Mouse (Mus musculus) embryonic facial prominence, embryonic 15.5 days (tissue): ENCODE measurements around the gene Arntl. TPM values are rescaled to one million over a fixed set of nuclear protein-coding genes. Genes with fewer than 3 reads are reported as not detected.
A peak's percentile ranks its signal among the peaks of the same experiment; 100 is the strongest.

Experiments used
- ATAC-seq: fragments of 200-750 bp; cut with Nextera tagmentation; 2 replicates; pipeline ENCODE4 v1.8.0; 2017; ENCODE audit warnings: low read depth, moderate TSS enrichment; ENCODE audit not compliant: insufficient number of reproducible peaks, low FRiP score, low TSS enrichment
- H3K27ac ChIP-seq: fragments of 300-500 bp; sonication (generic); replicated peaks from 2 replicates; pipeline ENCODE4 v1.5.1; 2015; ENCODE audit warnings: mild to moderate bottlenecking, inconsistent platforms
- H3K27me3 ChIP-seq: fragments of 300-500 bp; sonication (generic); 2 replicates; pipeline ENCODE4 v1.6.1; 2015; ENCODE audit warnings: inconsistent platforms
- H3K36me3 ChIP-seq: fragments of 300-500 bp; sonication (generic); 2 replicates; pipeline ENCODE4 v1.6.1; 2015; ENCODE audit warnings: mild to moderate bottlenecking, inconsistent platforms
- H3K4me1 ChIP-seq: fragments of 300-500 bp; sonication (generic); 2 replicates; pipeline ENCODE4 v1.6.1; 2015; ENCODE audit warnings: inconsistent platforms
- H3K4me2 ChIP-seq: fragments of 300-500 bp; sonication (generic); replicated peaks from 2 replicates; pipeline ENCODE4 v1.6.1; 2015; ENCODE audit warnings: mild to moderate bottlenecking, inconsistent platforms
- H3K4me3 ChIP-seq: fragments of 300-500 bp; sonication (generic); replicated peaks from 2 replicates; pipeline ENCODE4 v1.5.1; 2015; ENCODE audit warnings: mild to moderate bottlenecking, inconsistent platforms
- H3K9ac ChIP-seq: fragments of 300-500 bp; sonication (generic); 2 replicates; pipeline ENCODE4 v1.6.1; 2015; ENCODE audit warnings: inconsistent platforms
- H3K9me3 ChIP-seq: fragments of 300-500 bp; sonication (generic); replicated peaks from 2 replicates; pipeline ENCODE4 v1.6.1; 2016; ENCODE audit warnings: inconsistent platforms
- WGBS: fragments of 180-500 bp; shearing (Covaris S2); methylation state at CpG from one replicate; pipeline ENCODE4 v1.1.7; 2015; 5-methylcytosine and 5-hydroxymethylcytosine counted together
- polyA plus RNA-seq: library from polyadenylated mRNA; unstranded; fragments of >200 nt; fragmentation: Nextera tagmentation; extraction: Ambion mirVana; gene quantifications from 2 replicates; pipeline ENCODE4 v1.2.1, GENCODE M21; 2015

Gene Arntl
- polyA plus RNA-seq = 9.0 and 10.3 TPM in 2 replicates

- H3K27ac ChIP-seq = peak within 1 kb of the TSS; percentile 84
- H3K4me3 ChIP-seq = peak within 1 kb of the TSS; percentile 84
- H3K36me3 ChIP-seq = no peaks in the 10 kb centered on the region
- peaks cover 14% of the 10 kb centered on the region for H3K4me1 ChIP-seq
- peak within 1 kb of the TSS; percentile 46 for H3K9ac ChIP-seq
- peak within 1 kb of the TSS; percentile 89 for H3K4me2 ChIP-seq
- peak; percentile 98 for ATAC-seq
- H3K27me3 ChIP-seq = peaks cover 56% of the 10 kb centered on the region
- no peaks in the 10 kb centered on the region for H3K9me3 ChIP-seq
- WGBS = under 1% methylated on average over 49 of the region's 52 CpGs
Observed at GRCm38 (mm10) chr7:113206644-113207470, at the start of gene Arntl. Gene Arntl, plus strand, starts transcription at chr7:113207465.

GRCm38 (mm10) chr7:113161077-113161698, 46.1 kb upstream of the Arntl start:
- Histone ChIP-seq H3K9ac (no peak overlapping the region), H3K4me2 (no peak overlapping the region), H3K4me3 (no peak overlapping the region), H3K27me3 (no peaks in the 10 kb centered on the region), H3K9me3 (no peaks in the 10 kb centered on the region), H3K27ac (no peak overlapping the region), H3K4me1 (0 out of 2 replicates have a peak, but pooled peaks cover 7% of the 10 kb centered on the region), H3K36me3 (no peaks in the 10 kb centered on the region)
- ATAC-seq = no peak
- 82% methylated on average over 8 of the region's 8 CpGs for WGBS

GRCm38 (mm10) chr7:113164719-113165118, 42.5 kb upstream of the Arntl start:
- Histone ChIP-seq H3K9me3 (no peaks in the 10 kb centered on the region), H3K36me3 (no peaks in the 10 kb centered on the region), H3K4me1 (no peaks in the 10 kb centered on the region), H3K9ac (no peak overlapping the region), H3K4me3 (no peak overlapping the region), H3K27me3 (no peaks in the 10 kb centered on the region), H3K27ac (no peak overlapping the region), H3K4me2 (no peak overlapping the region)
- ATAC-seq = no peak
- 74% methylated on average over 4 of the region's 4 CpGs for WGBS

- H3K4me2 ChIP-seq = no peak overlapping the region
- H3K9ac ChIP-seq = no peak overlapping the region
- H3K27me3 ChIP-seq = no peaks in the 10 kb centered on the region
- ATAC-seq = no peak
- no peak overlapping the region for H3K27ac ChIP-seq
- no peak overlapping the region for H3K4me3 ChIP-seq
- 29% methylated on average over 8 of the region's 8 CpGs for WGBS
- H3K36me3 ChIP-seq = no peaks in the 10 kb centered on the region
- no peaks in the 10 kb centered on the region for H3K9me3 ChIP-seq
- no peaks in the 10 kb centered on the region for H3K4me1 ChIP-seq
Observed at GRCm38 (mm10) chr7:113167092-113167491, 40.2 kb upstream of the Arntl start.

DNA sequence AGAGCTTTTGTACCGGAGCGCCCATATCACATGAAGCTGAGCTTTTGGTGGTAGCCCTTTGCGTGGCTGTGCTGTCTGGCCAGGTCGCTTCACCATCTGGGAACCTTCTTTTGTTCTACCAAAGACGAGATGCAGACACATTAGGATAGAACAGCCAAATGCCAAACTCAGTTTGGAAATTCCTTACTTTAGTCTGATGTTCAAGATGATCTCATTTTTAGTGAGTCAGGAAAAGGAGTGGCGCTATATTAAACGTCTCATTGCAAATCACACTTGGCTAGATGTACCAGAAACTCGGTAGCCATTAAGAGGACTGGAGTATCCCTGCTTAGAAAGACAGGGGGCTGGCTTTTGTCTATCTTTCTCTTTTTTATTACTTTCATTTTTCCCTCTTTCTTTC, 38.7 kb upstream of the Arntl start:
- H3K4me2 ChIP-seq = no peak overlapping the region
- no peak overlapping the region for H3K27ac ChIP-seq
- no peak overlapping the region for H3K9ac ChIP-seq
- H3K36me3 ChIP-seq = no peaks in the 10 kb centered on the region
- ATAC-seq = no peak
- no peak overlapping the region for H3K4me3 ChIP-seq
- 79% methylated on average over 8 of the region's 8 CpGs for WGBS
- H3K4me1 ChIP-seq = no peaks in the 10 kb centered on the region
- H3K27me3 ChIP-seq = no peaks in the 10 kb centered on the region
- H3K9me3 ChIP-seq = no peaks in the 10 kb centered on the region

GRCm38 (mm10) chr7:113172425-113172824, 34.8 kb upstream of the Arntl start:
- 56% methylated on average over 2 of the region's 2 CpGs for WGBS
- Histone ChIP-seq H3K9me3 (no peaks in the 10 kb centered on the region), H3K9ac (no peak overlapping the region), H3K4me3 (no peak overlapping the region), H3K4me1 (no peaks in the 10 kb centered on the region), H3K27me3 (no peaks in the 10 kb centered on the region), H3K36me3 (no peaks in the 10 kb centered on the region), H3K27ac (no peak overlapping the region), H3K4me2 (no peak overlapping the region)
- ATAC-seq = no peak

DNA sequence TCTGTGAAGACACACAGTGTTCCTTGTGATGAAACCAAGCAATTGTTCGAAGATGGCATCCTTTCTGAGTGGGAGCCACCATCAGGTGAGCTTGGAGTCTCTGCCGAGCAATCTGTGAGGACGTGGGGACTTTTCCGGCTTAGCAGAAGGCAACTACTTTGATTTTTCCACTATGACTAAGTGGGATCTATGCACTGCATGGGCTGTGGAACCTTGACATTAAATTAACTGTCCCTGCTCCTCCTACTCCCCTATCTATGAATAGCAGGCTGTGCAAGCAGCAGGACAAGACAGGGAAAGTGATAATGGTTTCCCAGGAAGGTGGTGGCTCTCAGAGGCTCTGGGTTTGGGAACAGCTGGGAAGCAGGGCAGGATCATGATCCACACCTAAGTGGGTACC, 31.8 kb upstream of the Arntl start:
- H3K27me3 ChIP-seq = no peaks in the 10 kb centered on the region
- no peaks in the 10 kb centered on the region for H3K36me3 ChIP-seq
- no peak for ATAC-seq
- no peak overlapping the region for H3K4me3 ChIP-seq
- H3K4me2 ChIP-seq = no peak overlapping the region
- no peak overlapping the region for H3K27ac ChIP-seq
- H3K4me1 ChIP-seq = no peaks in the 10 kb centered on the region
- no peaks in the 10 kb centered on the region for H3K9me3 ChIP-seq
- 88% methylated on average over 4 of the region's 4 CpGs for WGBS
- H3K9ac ChIP-seq = no peak overlapping the region

- H3K4me1 ChIP-seq = no peaks in the 10 kb centered on the region
- 87% methylated on average over 6 of the region's 6 CpGs for WGBS
- H3K4me3 ChIP-seq = no peak overlapping the region
Observed at GRCm38 (mm10) chr7:113178073-113178472, 29.2 kb upstream of the Arntl start.

DNA sequence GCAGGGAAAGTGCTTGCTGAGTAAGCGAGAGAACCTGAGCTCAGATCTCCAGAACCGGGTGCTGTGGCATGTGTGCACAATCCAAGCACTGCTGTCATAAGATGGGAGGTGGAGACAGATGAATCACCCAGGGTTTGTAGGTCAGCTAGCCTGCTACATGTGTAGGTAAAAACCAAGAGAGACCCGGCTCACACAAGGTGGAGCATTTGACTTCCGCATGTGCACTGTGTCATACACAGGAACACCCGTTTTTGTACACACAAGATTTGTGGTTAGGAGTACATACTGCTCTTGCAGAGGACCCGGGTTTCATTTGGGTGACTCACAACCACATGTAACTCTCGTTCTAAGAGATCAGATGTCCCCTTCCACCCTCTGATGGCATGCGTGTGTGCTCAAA, 23.5 kb upstream of the Arntl start:
- H3K27ac ChIP-seq = no peak overlapping the region
- H3K9ac ChIP-seq = no peak overlapping the region
- H3K36me3 ChIP-seq = no peaks in the 10 kb centered on the region
- H3K27me3 ChIP-seq = no peaks in the 10 kb centered on the region
- H3K4me3 ChIP-seq = no peak overlapping the region
- no peak overlapping the region for H3K4me2 ChIP-seq
- no peaks in the 10 kb centered on the region for H3K4me1 ChIP-seq
- 75% methylated on average over 8 of the region's 8 CpGs for WGBS
- no peaks in the 10 kb centered on the region for H3K9me3 ChIP-seq
- ATAC-seq = no peak

More at GRCm38 (mm10) chr7:113178073-113178472, 29.2 kb upstream of the Arntl start:
- no peaks in the 10 kb centered on the region for H3K9me3 ChIP-seq
- no peak overlapping the region for H3K4me2 ChIP-seq
- H3K9ac ChIP-seq = no peak overlapping the region
- no peak for ATAC-seq
- H3K27ac ChIP-seq = no peak overlapping the region
- no peaks in the 10 kb centered on the region for H3K36me3 ChIP-seq
- no peaks in the 10 kb centered on the region for H3K27me3 ChIP-seq

GRCm38 (mm10) chr7:113185056-113185455, 22.2 kb upstream of the Arntl start:
- no peak overlapping the region for H3K27ac ChIP-seq
- no peaks in the 10 kb centered on the region for H3K36me3 ChIP-seq
- H3K9ac ChIP-seq = no peak overlapping the region
- no peaks in the 10 kb centered on the region for H3K27me3 ChIP-seq
- H3K4me2 ChIP-seq = no peak overlapping the region
- no peaks in the 10 kb centered on the region for H3K9me3 ChIP-seq
- no peak for ATAC-seq
- H3K4me1 ChIP-seq = no peaks in the 10 kb centered on the region
- H3K4me3 ChIP-seq = no peak overlapping the region

DNA sequence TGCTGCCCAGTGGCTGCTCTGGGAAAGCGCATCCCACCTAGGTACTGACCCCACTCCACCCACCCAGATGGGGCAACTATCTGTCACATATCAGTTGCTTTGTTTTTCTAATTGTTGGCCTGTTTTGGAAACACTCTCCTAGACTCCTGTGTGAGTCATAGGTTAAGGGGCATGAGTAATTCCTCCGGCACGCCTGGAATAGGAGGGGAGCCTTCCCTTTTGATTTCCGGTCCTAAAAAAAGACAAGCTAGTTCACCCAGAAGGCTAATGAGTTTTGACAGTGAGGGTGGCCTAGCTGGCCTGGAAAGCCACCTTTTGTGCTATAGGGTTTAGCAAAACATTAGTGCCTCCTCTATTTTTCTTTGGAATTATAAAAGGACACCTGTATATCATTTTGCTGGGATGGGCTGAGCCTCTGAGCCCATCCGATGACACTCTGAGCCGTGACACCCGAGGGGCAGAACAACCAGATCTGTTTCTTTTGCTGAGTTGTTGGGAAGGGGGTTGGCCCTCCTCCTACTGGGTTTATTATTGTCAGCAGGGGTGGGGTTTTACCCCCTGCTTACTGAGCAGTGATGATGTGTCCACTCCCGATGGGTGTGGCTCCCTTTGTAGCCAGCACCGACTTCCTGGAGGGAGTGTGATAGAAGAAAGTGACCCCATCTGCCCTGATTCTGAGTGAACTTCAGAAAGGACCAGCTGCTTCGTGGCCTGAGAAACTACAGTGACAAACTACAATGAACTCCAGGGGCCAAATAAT, 21.0 kb upstream of the Arntl start:
- no peaks in the 10 kb centered on the region for H3K27me3 ChIP-seq
- no peaks in the 10 kb centered on the region for H3K36me3 ChIP-seq
- H3K4me1 ChIP-seq = no peaks in the 10 kb centered on the region
- ATAC-seq = no peak
- H3K9ac ChIP-seq = no peak overlapping the region
- H3K27ac ChIP-seq = no peak overlapping the region
- no peak overlapping the region for H3K4me3 ChIP-seq
- 49% methylated on average over 10 of the region's 10 CpGs for WGBS
- no peaks in the 10 kb centered on the region for H3K9me3 ChIP-seq
- H3K4me2 ChIP-seq = no peak overlapping the region
